Mouse (Mus musculus): Measurements from ENCODE around the gene Mbd3l2. TPM values are rescaled to one million over a fixed set of nuclear protein-coding genes. Genes with fewer than 3 reads are reported as not detected.

The Mbd3l2 gene
- polyA plus RNA-seq, 1 experiment from 2014 or later, result not detected

DNA sequence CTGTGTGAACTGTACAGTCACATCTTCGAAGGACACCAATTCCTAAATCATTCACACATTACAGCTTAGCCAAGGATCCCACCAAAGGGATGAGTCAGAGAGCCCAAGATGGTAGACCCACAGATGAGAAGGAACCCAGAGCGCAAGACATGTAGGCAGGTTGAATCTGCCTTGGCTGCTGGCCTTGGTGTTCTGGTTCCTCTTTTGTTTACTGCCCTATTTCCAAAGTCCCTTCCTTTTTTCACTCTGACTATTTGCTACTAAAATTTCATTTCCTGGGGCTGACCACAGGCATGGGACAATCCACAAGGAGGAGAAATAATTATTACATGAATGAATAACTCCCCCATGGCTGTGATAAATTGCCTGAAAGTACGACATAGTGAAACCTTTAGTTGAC lies 37.6 kb downstream of the Mbd3l2 start:
- Histone ChIP-seq H3K9me3 (replicated peaks; ENCODE audit: control insufficient read depth, low read length) (0 out of 2 replicates have a peak, but pooled peaks cover 3% of the 10 kb centered on the region), H3K36me3 (ENCODE audit: control insufficient read depth, insufficient read depth, low read length) (no peaks in the 10 kb centered on the region), H3K27ac (ENCODE audit: low read length) (no peak overlapping the region), H3K4me1 (ENCODE audit: control insufficient read depth, insufficient read depth, low read length) (peaks cover 3% of the 10 kb centered on the region; the same call in 1 of the 2 replicates), H3K4me2 (ENCODE audit: low read depth, low read length) (no peak overlapping the region), H3K9ac (ENCODE audit: low read length) (no peak overlapping the region), H3K27me3 (ENCODE audit: control insufficient read depth, insufficient read depth, low read length) (no peaks in the 10 kb centered on the region), H3K4me3 (replicated peaks; ENCODE audit: low read length) (no peak overlapping the region)
- ATAC-seq (ENCODE audit: insufficient read depth, low FRiP score), result no peak
- WGBS, result 86% methylated on average over 3 of the region's 3 CpGs

DNA sequence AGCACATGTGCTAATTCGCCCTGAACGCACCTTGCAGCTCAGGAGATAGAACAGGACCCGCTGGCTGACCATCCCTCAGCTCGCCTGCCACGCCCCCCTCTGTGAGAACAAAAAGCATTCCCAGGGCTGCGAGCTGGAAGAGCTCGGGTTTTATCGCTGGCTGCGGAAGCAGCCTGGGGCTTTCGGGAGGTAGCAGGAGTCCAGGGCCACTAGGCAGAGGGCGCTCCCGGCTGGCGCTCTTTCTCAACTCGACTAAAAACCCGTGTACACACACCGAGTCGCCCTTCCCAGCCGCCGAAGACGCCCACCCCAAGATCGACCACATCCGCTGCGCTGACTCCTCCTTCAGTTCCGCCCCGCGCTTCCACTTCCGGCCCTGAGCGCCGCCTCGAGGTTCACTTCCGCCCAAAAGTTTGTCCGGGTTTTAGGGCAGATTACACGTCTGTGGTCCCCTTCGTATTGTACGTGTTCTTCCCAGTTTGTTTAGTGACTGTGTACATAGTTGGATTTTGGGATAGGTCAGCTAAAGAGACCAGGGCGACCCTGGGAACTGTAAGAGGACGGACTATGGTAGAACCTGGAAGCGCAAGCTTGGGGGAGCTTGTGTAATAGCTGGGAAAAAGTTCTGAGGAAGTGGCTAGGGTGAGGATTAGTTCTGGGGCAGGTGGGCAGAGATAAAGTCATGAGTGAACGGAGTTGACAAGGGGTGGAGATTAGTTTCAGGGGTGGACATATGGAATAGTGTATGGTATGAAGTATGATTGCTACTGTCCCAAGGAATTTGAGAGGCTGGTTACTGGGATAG lies 43.1 kb downstream of the Mbd3l2 start:
- Histone ChIP-seq H3K27me3 (ENCODE audit: control insufficient read depth, insufficient read depth, low read length) (no peaks in the 10 kb centered on the region), H3K4me2 (ENCODE audit: low read depth, low read length) (peak overlapping the region; percentile 74)

DNA sequence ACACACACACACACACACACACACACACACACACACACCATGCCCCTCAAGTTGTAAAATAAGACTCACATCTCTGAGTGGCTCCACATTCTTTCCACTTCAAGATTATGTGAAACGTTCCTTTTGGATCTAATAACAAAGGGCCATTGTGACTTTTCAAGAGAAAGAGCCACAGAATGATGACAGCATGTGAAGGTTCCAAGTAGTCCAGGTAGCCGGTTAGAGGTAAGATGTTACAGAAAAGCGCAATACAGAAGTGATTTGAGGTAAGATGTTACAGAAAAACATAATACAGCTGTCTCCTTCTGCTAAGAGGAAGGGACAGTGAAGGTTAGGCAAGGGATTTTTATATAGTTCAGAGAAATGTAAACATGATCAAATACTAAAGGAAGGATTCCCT lies 47.7 kb downstream of the Mbd3l2 start, which contains the start of the genes Zfp558 and Mbd3l1:
TSS of gene Zfp558 (minus strand) at position 101 of the 400 bp plus-strand sequence.
TSS of gene Mbd3l1 (plus strand) at position 192 of the 400 bp plus-strand sequence.
- Histone ChIP-seq H3K27me3 (ENCODE audit: control insufficient read depth, insufficient read depth, low read length) (no peaks in the 10 kb centered on the region), H3K27ac (ENCODE audit: low read length) (no peak within 1 kb of the TSS), H3K4me3 (replicated peaks; ENCODE audit: low read length) (no peak within 1 kb of the TSS), H3K4me1 (ENCODE audit: control insufficient read depth, insufficient read depth, low read length) (no peaks in the 10 kb centered on the region), H3K36me3 (ENCODE audit: control insufficient read depth, insufficient read depth, low read length) (no peaks in the 10 kb centered on the region), H3K9ac (ENCODE audit: low read length) (no peak within 1 kb of the TSS), H3K9me3 (replicated peaks; ENCODE audit: control insufficient read depth, low read length) (no peaks in the 10 kb centered on the region), H3K4me2 (ENCODE audit: low read depth, low read length) (no peak within 1 kb of the TSS)
- no peak for ATAC-seq (ENCODE audit: insufficient read depth, low FRiP score)
- 69% methylated on average over 3 of the region's 3 CpGs for WGBS

More for the DNA sequence above, 43.1 kb downstream of the Mbd3l2 start:
- Histone ChIP-seq H3K4me1 (ENCODE audit: control insufficient read depth, insufficient read depth, low read length) (peaks cover 3% of the 10 kb centered on the region; the same call in 1 of the 2 replicates), H3K4me3 (replicated peaks; ENCODE audit: low read length) (peak overlapping the region; percentile 53), H3K27ac (ENCODE audit: low read length) (peak overlapping the region; percentile 72), H3K9me3 (replicated peaks; ENCODE audit: control insufficient read depth, low read length) (no peaks in the 10 kb centered on the region), H3K9ac (ENCODE audit: low read length) (peak overlapping the region; percentile 66), H3K36me3 (ENCODE audit: control insufficient read depth, insufficient read depth, low read length) (no peaks in the 10 kb centered on the region)
- peak; percentile 97 for ATAC-seq (ENCODE audit: insufficient read depth, low FRiP score)
- WGBS, result 4% methylated on average over 39 of the region's 39 CpGs

Small RNA genes within 50 kb of the gene (microRNA-seq; reads per million reads assigned to microRNA genes)
- gene Gm22854, result not detected

Other genes with a start within 250 kb of the Mbd3l2 start
- 96.4 and 97.3 TPM in 2 replicates for gene Chordc1, start 138.5 kb upstream of the Mbd3l2 start, polyA plus RNA-seq (2015; fragmentation: Nextera tagmentation; extraction: Ambion mirVana)
- 5.4 and 5.6 TPM in 2 replicates for gene Naalad2, start 27.7 kb upstream of the Mbd3l2 start, polyA plus RNA-seq (2015; fragmentation: Nextera tagmentation; extraction: Ambion mirVana)
- gene Ubtfl1, start 26.2 kb upstream of the Mbd3l2 start, polyA plus RNA-seq (2015; fragmentation: Nextera tagmentation; extraction: Ambion mirVana), result not detected in 2 replicates
- 3.5 and 4.5 TPM in 2 replicates for gene Zfp558, start 47.6 kb downstream of the Mbd3l2 start, polyA plus RNA-seq (2015; fragmentation: Nextera tagmentation; extraction: Ambion mirVana)
- gene Mbd3l1, start 47.7 kb downstream of the Mbd3l2 start, polyA plus RNA-seq (2015; fragmentation: Nextera tagmentation; extraction: Ambion mirVana), result not detected in 2 replicates
- 2.7 and 3.0 TPM in 2 replicates for gene Muc16, start 243.9 kb downstream of the Mbd3l2 start, polyA plus RNA-seq (2015; fragmentation: Nextera tagmentation; extraction: Ambion mirVana)

Measured in stomach, embryonic 16.5 days (tissue).